Mouse (Mus musculus) ES-Bruce4 (cell line): Measurements from ENCODE around the gene Bricd5. TPM values are rescaled to one million over a fixed set of nuclear protein-coding genes. Genes with fewer than 3 reads are reported as not detected.
A peak's percentile ranks its signal among the peaks of the same experiment; 100 is the strongest.

Source experiments
- H3K27ac ChIP-seq: 2 replicates; pipeline ENCODE4 v1.5.1; 2012; ENCODE audit warnings: low read length, inconsistent platforms; ENCODE audit not compliant: insufficient read depth
- H3K27me3 ChIP-seq: 2 replicates; pipeline ENCODE4 v1.6.1; 2012; ENCODE audit warnings: mild to moderate bottlenecking, low read length, inconsistent platforms; ENCODE audit not compliant: control insufficient read depth, poor library complexity, insufficient read depth, severe bottlenecking
- H3K36me3 ChIP-seq: 2 replicates; pipeline ENCODE4 v1.6.1; 2012; ENCODE audit warnings: inconsistent platforms, mild to moderate bottlenecking, low read length, moderate library complexity; ENCODE audit not compliant: control insufficient read depth, poor library complexity, insufficient read depth, severe bottlenecking
- H3K4me1 ChIP-seq: one replicate; pipeline ENCODE4 v1.8.1; 2011; ENCODE audit warnings: low read length; ENCODE audit not compliant: control insufficient read depth, insufficient read depth
- H3K4me3 ChIP-seq: 2 replicates; pipeline ENCODE4 v1.5.1; 2011; ENCODE audit warnings: low read depth, mild to moderate bottlenecking, low read length
- H3K9ac ChIP-seq: 2 replicates; pipeline ENCODE4 v1.6.1; 2012; ENCODE audit warnings: low read depth, mild to moderate bottlenecking, inconsistent platforms; ENCODE audit not compliant: poor library complexity, severe bottlenecking
- H3K9me3 ChIP-seq: replicated peaks from 2 replicates; pipeline ENCODE4 v1.6.1; 2012; ENCODE audit warnings: mild to moderate bottlenecking, low read length, inconsistent platforms; ENCODE audit not compliant: control insufficient read depth, poor library complexity, insufficient read depth, severe bottlenecking
- CTCF ChIP-seq: IDR thresholded peaks from one replicate; pipeline ENCODE4 v1.8.1; 2011; ENCODE audit warnings: low read depth, low read length
- EP300 ChIP-seq: IDR thresholded peaks from 2 replicates; pipeline ENCODE4 v1.6.1; 2011; ENCODE audit warnings: low read depth, low read length; ENCODE audit not compliant: insufficient read depth
- POLR2A ChIP-seq: IDR thresholded peaks from one replicate; pipeline ENCODE4 v1.8.1; 2011; ENCODE audit warnings: low read length; ENCODE audit not compliant: insufficient read depth
- polyA plus RNA-seq: library from polyadenylated mRNA; stranded (reverse); fragments of >200 nt; gene quantifications from 2 replicates; pipeline ENCODE4 v1.2.4, GENCODE M21; 2011; ENCODE audit warnings: low read depth; ENCODE audit not compliant: missing spikeins, insufficient read depth, insufficient read length

Gene Bricd5
- polyA plus RNA-seq, 1 experiment: not detected

DNA sequence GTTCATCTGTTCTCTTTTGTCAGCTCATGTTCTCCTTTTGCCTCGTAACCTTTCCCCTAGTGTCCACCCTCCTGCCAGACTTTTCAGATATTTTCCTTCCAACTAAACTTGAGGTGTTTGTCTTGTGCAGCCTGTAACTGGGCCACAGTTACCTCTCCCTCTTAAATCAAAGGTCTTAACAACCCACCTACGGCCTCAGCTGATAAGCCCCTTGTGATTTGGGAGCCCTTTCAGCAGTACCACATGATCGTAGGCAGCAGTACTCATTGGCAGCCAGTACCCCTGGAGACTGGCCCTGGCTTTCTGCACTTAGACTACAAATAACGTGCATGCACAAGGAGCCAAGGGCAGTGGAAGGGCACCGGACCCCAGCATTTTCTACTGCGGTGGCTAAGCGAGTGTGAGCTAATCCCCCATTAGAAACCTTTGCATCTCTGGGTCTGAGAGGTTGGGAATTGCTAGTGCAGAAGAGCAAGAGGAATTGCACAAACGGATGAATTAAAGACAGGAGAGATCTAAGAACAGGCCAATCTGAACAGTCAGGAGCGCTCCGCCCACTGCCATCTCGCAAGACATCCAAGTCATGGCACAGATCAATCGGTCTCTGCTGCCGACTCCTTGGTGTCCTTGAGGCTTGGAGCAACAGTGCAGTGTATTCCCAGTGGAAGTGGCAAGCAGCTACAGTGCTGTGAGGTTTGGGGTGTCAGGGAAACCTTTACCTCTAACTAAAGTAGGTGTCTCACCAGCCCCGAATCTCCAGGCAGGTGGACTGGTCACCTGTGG is 44.3 kb upstream of the Bricd5 start:
- Histone ChIP-seq H3K4me1 (no peaks in the 10 kb centered on the region), H3K36me3 (peaks cover 6% of the 10 kb centered on the region; the same call in 1 of the 2 replicates), H3K9ac (no peak overlapping the region), H3K27me3 (no peaks in the 10 kb centered on the region), H3K9me3 (no peaks in the 10 kb centered on the region), H3K4me3 (no peak overlapping the region), H3K27ac (no peak overlapping the region)
- TF ChIP-seq POLR2A (no peak), EP300 (no peak), CTCF (no peak)

GRCm38 (mm10) chr17:24437016-24437415 is 36.7 kb upstream of the Bricd5 start:
- no peaks in the 10 kb centered on the region for H3K27me3 ChIP-seq
- no peak overlapping the region for H3K4me3 ChIP-seq
- no peaks in the 10 kb centered on the region for H3K4me1 ChIP-seq
- TF ChIP-seq EP300 (no peak), POLR2A (no peak), CTCF (peak; percentile 21)
- peaks cover 10% of the 10 kb centered on the region; the same call in 1 of the 2 replicates for H3K36me3 ChIP-seq
- H3K9ac ChIP-seq: no peak overlapping the region
- no peaks in the 10 kb centered on the region for H3K9me3 ChIP-seq
- H3K27ac ChIP-seq: no peak overlapping the region

- H3K4me3 ChIP-seq: no peak overlapping the region
- no peak overlapping the region for H3K27ac ChIP-seq
- TF ChIP-seq CTCF (no peak), EP300 (no peak), POLR2A (no peak)
- H3K9me3 ChIP-seq: no peaks in the 10 kb centered on the region
- H3K4me1 ChIP-seq: peaks cover 2% of the 10 kb centered on the region
- H3K27me3 ChIP-seq: no peaks in the 10 kb centered on the region
- no peak overlapping the region for H3K9ac ChIP-seq
- H3K36me3 ChIP-seq: 0 out of 2 replicates have a peak, but pooled peaks cover 13% of the 10 kb centered on the region
Observed at GRCm38 (mm10) chr17:24440377-24440776, 33.3 kb upstream of the Bricd5 start.

DNA sequence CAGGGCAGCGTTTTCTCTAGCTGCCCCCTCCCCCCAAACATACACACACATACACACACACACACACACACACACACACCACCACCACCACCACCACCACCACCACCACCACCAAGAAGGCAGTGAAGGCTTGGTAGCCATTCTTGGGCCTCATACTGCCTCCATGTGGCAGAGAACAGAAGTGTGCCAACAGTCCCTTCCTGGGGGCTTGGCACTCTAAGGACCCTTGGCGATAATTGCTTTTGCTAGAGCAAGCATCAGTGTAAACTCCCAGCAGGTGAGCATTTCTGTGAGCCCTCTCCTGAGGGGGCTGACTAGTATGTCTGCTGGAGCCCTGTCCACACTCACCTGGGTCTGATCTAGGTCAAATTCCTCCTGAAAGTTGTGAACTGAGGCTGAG is 32.5 kb upstream of the Bricd5 start:
- TF ChIP-seq POLR2A: no peak
- TF ChIP-seq CTCF: peak; percentile 65
- TF ChIP-seq EP300: no peak
- H3K9ac ChIP-seq: no peak overlapping the region

GRCm38 (mm10) chr17:24442107-24442506 is 31.6 kb upstream of the Bricd5 start:
- H3K9ac ChIP-seq: no peak overlapping the region
- no peaks in the 10 kb centered on the region for H3K9me3 ChIP-seq
- no peak overlapping the region for H3K4me3 ChIP-seq
- peaks cover 9% of the 10 kb centered on the region; the same call in 1 of the 2 replicates for H3K36me3 ChIP-seq
- no peaks in the 10 kb centered on the region for H3K27me3 ChIP-seq
- TF ChIP-seq POLR2A: no peak
- TF ChIP-seq CTCF: no peak
- no peak for TF ChIP-seq EP300
- H3K4me1 ChIP-seq: peaks cover 2% of the 10 kb centered on the region
- H3K27ac ChIP-seq: no peak overlapping the region

More for the DNA sequence above, 32.5 kb upstream of the Bricd5 start:
- H3K27me3 ChIP-seq: no peaks in the 10 kb centered on the region
- H3K4me3 ChIP-seq: no peak overlapping the region
- peaks cover 13% of the 10 kb centered on the region; the same call in 1 of the 2 replicates for H3K36me3 ChIP-seq
- H3K4me1 ChIP-seq: peaks cover 2% of the 10 kb centered on the region
- no peak overlapping the region for H3K27ac ChIP-seq
- no peaks in the 10 kb centered on the region for H3K9me3 ChIP-seq

DNA sequence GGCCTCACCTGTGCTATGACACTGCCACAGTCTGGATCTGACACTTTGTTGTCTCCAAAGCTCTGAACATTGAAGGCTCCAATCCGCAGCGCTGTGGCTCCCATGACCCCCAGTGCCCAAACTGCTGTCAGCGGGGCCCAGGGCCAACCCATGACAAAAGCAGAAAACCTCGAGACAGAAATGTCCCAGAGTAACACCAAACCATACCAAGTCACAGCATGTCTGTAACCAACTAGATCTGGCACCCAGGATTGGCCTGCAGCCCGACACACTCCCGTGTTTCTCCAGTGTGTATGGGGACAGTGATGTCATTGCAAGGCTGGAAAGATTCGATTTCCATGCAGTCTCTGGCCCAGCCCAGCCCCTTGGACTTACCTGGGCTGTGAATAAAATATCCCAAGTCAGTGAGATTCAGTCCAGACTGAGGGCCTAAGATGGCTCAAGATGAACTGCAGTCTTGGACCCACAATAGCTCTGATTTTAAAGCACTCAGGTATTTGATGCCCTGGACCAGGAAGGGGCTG is 31.0 kb upstream of the Bricd5 start, which contains the start of gene Dnase1l2:
Gene Dnase1l2 (minus strand): TSS at position 474 of the 524 bp plus-strand sequence.
- no peaks in the 10 kb centered on the region for H3K9me3 ChIP-seq
- no peaks in the 10 kb centered on the region for H3K27me3 ChIP-seq
- H3K4me1 ChIP-seq: peaks cover 2% of the 10 kb centered on the region
- H3K9ac ChIP-seq: no peak within 1 kb of the TSS
- peaks cover 6% of the 10 kb centered on the region; the same call in 1 of the 2 replicates for H3K36me3 ChIP-seq
- no peak within 1 kb of the TSS for H3K4me3 ChIP-seq
- TF ChIP-seq POLR2A (no peak), EP300 (no peak), CTCF (no peak)
- no peak within 1 kb of the TSS for H3K27ac ChIP-seq
